Mouse (Mus musculus) kidney, postnatal 4 days (tissue): ENCODE measurements at regions not wholly inside any gene's neighbourhood (a gene's known extent, or its start where the extent isn't known, plus 50 kb on each side); places are given as distances from the start of the nearest gene placed in this dataset.
"Not testable (repeated sequence)": the region's sequence is repeated elsewhere in the genome, so short reads cannot be mapped to it uniquely, and the experiment has no call there.

Source experiments
- DNase-seq, 2 experiments: peaks; one replicate each; pipeline ENCODE4 v3.0.0; 2021; ENCODE audit warnings: mixed read lengths in 2 of 2

- DNase-seq: no peak
These were observed 830.3 kb upstream of the Atxn7l3b start for GRCm38 (mm10) chr10:113759099-113759498.

DNA sequence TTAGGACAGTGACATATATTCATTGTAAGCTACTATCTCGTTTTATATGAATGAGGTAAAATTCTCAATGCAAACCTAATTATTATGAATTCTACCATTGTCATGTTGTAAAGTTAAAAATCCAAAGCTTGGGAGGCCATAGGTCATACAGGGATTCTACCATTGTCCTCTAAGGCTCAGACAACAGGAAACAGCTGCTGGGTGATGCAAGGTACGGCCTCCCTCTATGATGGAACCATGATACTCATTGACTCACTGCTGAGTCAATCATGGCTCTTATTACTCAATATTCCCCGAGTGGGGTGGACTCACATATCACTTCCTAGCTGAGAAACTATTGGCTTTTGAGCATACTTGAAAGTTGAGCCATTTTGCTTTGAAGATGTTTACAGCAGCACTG lies 807.4 kb upstream of the Atxn7l3b start:
- no peak for DNase-seq

- no peak for DNase-seq
These were observed 776.4 kb upstream of the Atxn7l3b start for GRCm38 (mm10) chr10:113705139-113705726.

DNA sequence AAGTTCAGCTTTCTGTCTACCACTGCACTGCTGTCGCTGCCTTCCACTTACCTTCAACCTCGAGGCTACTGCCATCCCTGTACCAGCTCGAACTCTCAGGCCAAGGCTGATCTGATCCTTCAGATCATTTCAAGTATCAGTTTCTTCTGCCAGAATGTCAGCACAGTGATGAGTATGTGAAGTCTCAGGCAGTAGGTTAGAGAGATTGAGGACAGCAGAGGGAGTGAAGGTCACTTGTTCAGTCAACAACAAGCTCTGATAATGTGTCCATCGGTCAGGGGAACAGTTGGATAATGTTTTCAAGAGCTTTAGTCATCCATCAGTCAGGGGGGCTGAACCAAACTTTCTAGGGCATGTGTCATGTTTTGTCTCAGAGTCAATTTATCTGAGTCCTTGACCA lies 741.8 kb upstream of the Atxn7l3b start:
- not testable (repeated sequence) for DNase-seq

- DNase-seq: peak in 1 of 2 experiments; percentile 2
These were observed 724.1 kb upstream of the Atxn7l3b start for GRCm38 (mm10) chr10:113652803-113653454.

DNA sequence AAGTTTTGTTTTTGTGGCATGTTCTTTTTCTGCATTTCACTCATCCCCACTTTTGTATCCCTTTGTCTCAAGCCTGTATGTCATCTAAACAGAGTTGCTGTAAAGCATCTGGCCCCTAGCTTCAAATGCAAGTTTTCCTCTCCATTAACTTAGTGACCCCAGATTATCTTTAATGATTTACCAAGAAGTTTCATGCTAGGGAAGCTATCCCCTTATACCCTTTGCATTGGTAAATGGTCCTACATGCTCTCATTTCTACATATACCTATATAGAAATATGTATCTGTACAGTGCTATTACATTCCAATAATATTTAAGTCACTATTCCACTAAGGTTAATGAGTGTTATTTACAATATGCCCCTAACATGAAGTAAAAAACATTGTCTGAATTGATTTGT lies 723.3 kb upstream of the Atxn7l3b start:
- DNase-seq: no peak

DNA sequence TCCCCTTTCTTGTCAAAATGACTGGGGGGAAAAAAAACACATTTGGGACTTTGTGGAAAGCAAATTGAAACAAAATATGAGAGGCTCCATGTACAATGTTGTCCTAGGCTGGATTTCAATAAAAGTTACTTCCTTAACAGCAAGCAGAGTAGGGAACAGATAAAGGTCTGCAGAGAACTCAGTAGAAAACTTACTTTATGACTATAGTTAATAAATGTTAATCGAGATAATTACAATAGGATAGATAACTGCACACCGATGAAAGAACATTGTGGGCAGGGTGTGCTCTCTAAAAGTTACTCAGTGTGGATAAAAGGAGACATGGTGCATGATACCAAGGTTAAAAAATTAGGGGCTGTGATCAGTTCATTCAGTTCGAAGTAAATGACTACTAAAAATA lies 691.6 kb upstream of the Atxn7l3b start:
- DNase-seq: no peak

GRCm38 (mm10) chr10:113615931-113616330 lies 687.1 kb upstream of the Atxn7l3b start:
- no peak for DNase-seq

- DNase-seq: no peak
These were observed 664.6 kb upstream of the Atxn7l3b start for GRCm38 (mm10) chr10:113593436-113593835.

- DNase-seq: no peak
These were observed 663.3 kb upstream of the Atxn7l3b start for GRCm38 (mm10) chr10:113592126-113592525.

DNA sequence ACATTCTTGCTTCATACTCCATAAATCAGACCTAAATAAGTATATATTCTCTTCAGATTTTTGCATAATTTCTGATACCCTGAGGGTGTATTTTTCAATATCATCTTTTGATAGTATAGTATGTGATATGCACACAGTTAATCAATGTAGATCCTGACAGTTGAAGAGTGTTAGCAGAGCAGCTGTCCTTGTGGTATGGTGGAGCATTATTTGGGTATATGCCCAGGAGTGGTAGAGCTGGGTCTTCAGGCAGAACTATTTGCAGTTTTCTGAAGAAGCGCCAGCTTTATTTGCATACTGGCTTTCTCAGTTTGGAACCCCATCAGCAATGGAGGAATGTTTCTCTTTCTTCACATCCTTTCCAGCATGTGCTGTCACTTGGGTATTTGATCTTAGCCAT lies 641.5 kb upstream of the Atxn7l3b start:
- DNase-seq: no peak
